32 mouse cellular contexts compared by ENCODE assay signal in genomic region chr11:97491640-97492039, GRCm38 (mm10). TPM values are rescaled to one million over a fixed set of nuclear protein-coding genes. Genes with fewer than 3 reads are reported as not detected.
DNase-seq lines count a peak whose midpoint lies in the region; ATAC-seq and TF ChIP-seq lines count a peak whose summit lies in the region.
"Had no signal": no experiment of that assay in that cellular context is flagged by ENCODE, and none has a peak within 500 bp of the region (broad histone marks: within the 10 kb centered on the region; RNA-seq: fewer than 3 reads in every experiment).

No protein-coding gene starts in this region.

- 0 out of 2 replicates have a peak, but pooled peaks have one; percentile 22 for TF ChIP-seq CTCF in intestine, postnatal 0 days (IDR thresholded peaks at IDR 0.05; ENCODE audit: low read depth)
- TF ChIP-seq CTCF in lung, embryonic 14.5 days (IDR thresholded peaks at IDR 0.05; ENCODE audit: low read depth): no peak

- no peak overlapping the region for H3K27ac ChIP-seq in heart, embryonic 11.5 days (ENCODE audit: low read depth, low read length)
- no peak overlapping the region for H3K27ac ChIP-seq in intestine, postnatal 0 days (ENCODE audit: low read depth, low read length)
- H3K27ac ChIP-seq in intestine, embryonic 16.5 days (ENCODE audit: low read length): no peak overlapping the region
- no peak overlapping the region for H3K27ac ChIP-seq in lung, embryonic 14.5 days (ENCODE audit: low read depth)
- H3K27ac ChIP-seq: embryonic facial prominence, embryonic 13.5 days; forebrain, embryonic 10.5 days; forebrain, embryonic 15.5 days; heart, embryonic 10.5 days; hindbrain, embryonic 13.5 days; liver, embryonic 13.5 days; lung, embryonic 15.5 days; midbrain, embryonic 12.5 days had no signal

- DNase-seq in heart, postnatal 25 days (ENCODE audit: low spot score): no peak
- no peak for DNase-seq in lung, embryonic 14.5 days
- no peak for DNase-seq in lung, adult 18-20 months
- peak; percentile 25 for DNase-seq in MN1 (ENCODE audit: low spot score)
- DNase-seq: adrenal gland, postnatal 14 days; cerebellum, adult 11 months; cerebellum, adult 9-11 months; gastrocnemius, postnatal 25 days; heart, adult 11 months; heart, postnatal 10 days; kidney, adult 9 months; kidney, postnatal 14 days; layer of hippocampus, adult 9-11 months; liver, embryonic 13.5 days; lung, postnatal 4 days; thymus, postnatal 4 days had no signal

- no peak overlapping the region for H3K4me2 ChIP-seq in heart, embryonic 11.5 days
- H3K4me2 ChIP-seq in intestine, postnatal 0 days (replicated peaks; ENCODE audit: low read depth): no peak overlapping the region
- no peak overlapping the region for H3K4me2 ChIP-seq in intestine, embryonic 16.5 days (ENCODE audit: low read depth, low read length)
- no peak overlapping the region for H3K4me2 ChIP-seq in lung, embryonic 14.5 days
- H3K4me2 ChIP-seq: embryonic facial prominence, embryonic 13.5 days; forebrain, embryonic 15.5 days; hindbrain, embryonic 13.5 days; liver, embryonic 13.5 days; lung, embryonic 15.5 days; midbrain, embryonic 12.5 days had no signal

- 0 out of 2 replicates have a peak, but pooled peaks have one; percentile 39 for ATAC-seq in heart, embryonic 11.5 days (replicated peaks; ENCODE audit: insufficient number of reproducible peaks, low FRiP score, low TSS enrichment)
- no peak for ATAC-seq in intestine, postnatal 0 days
- no peak for ATAC-seq in intestine, embryonic 16.5 days
- ATAC-seq in lung, embryonic 14.5 days (ENCODE audit: insufficient read depth): 0 out of 2 replicates have a peak, but pooled peaks have one; percentile 24
- ATAC-seq: forebrain, embryonic 15.5 days had no signal

- no peak overlapping the region for H3K9ac ChIP-seq in heart, embryonic 11.5 days (ENCODE audit: low read depth, low read length)
- no peak overlapping the region for H3K9ac ChIP-seq in intestine, postnatal 0 days (ENCODE audit: low read depth, low read length)
- H3K9ac ChIP-seq in intestine, embryonic 16.5 days (ENCODE audit: low read depth, low read length): no peak overlapping the region
- no peak overlapping the region for H3K9ac ChIP-seq in lung, embryonic 14.5 days
- H3K9ac ChIP-seq: forebrain, embryonic 15.5 days; hindbrain, embryonic 13.5 days; liver, embryonic 13.5 days; lung, embryonic 15.5 days; midbrain, embryonic 12.5 days had no signal

- H3K27me3 ChIP-seq in heart, embryonic 11.5 days (ENCODE audit: control insufficient read depth, insufficient read depth, low read length): no peaks in the 10 kb centered on the region
- H3K27me3 ChIP-seq in intestine, postnatal 0 days (replicated peaks; ENCODE audit: control insufficient read depth, insufficient read depth, low read length): no peaks in the 10 kb centered on the region
- H3K27me3 ChIP-seq in intestine, embryonic 16.5 days (replicated peaks; ENCODE audit: control insufficient read depth, insufficient read depth, low read length): no peaks in the 10 kb centered on the region
- H3K27me3 ChIP-seq in lung, embryonic 14.5 days (ENCODE audit: insufficient read depth, low read length): no peaks in the 10 kb centered on the region
- H3K27me3 ChIP-seq: embryonic facial prominence, embryonic 13.5 days; forebrain, embryonic 15.5 days; liver, embryonic 13.5 days; lung, embryonic 15.5 days; megakaryocyte, embryonic 14.5 days had no signal

- intact Hi-C loops in heart, postnatal 25 days (cut with DNase I): no loop called here

- H3K9me3 ChIP-seq in heart, embryonic 11.5 days (replicated peaks; ENCODE audit: control insufficient read depth, low read length): no peaks in the 10 kb centered on the region
- no peaks in the 10 kb centered on the region for H3K9me3 ChIP-seq in intestine, postnatal 0 days (ENCODE audit: control insufficient read depth)
- H3K9me3 ChIP-seq in intestine, embryonic 16.5 days (ENCODE audit: control insufficient read depth, low read length): no peaks in the 10 kb centered on the region
- no peaks in the 10 kb centered on the region for H3K9me3 ChIP-seq in lung, embryonic 14.5 days (ENCODE audit: low read depth, low read length)
- H3K9me3 ChIP-seq: embryonic facial prominence, embryonic 13.5 days; forebrain, embryonic 10.5 days; forebrain, embryonic 15.5 days; heart, embryonic 10.5 days; hindbrain, embryonic 13.5 days; liver, embryonic 13.5 days; lung, embryonic 15.5 days; megakaryocyte, embryonic 14.5 days; midbrain, embryonic 12.5 days had no signal

- peaks cover 37% of the 10 kb centered on the region for H3K36me3 ChIP-seq in heart, embryonic 11.5 days (ENCODE audit: control insufficient read depth, insufficient read depth, low read length)
- H3K36me3 ChIP-seq in intestine, postnatal 0 days (ENCODE audit: control insufficient read depth, insufficient read depth): peaks cover 38% of the 10 kb centered on the region
- peaks cover 10% of the 10 kb centered on the region for H3K36me3 ChIP-seq in intestine, embryonic 16.5 days (ENCODE audit: control insufficient read depth, insufficient read depth, low read length)
- H3K36me3 ChIP-seq in lung, embryonic 14.5 days (ENCODE audit: insufficient read depth): peaks cover 68% of the 10 kb centered on the region

- H3K4me3 ChIP-seq in heart, embryonic 11.5 days (ENCODE audit: low read depth, low read length): no peak overlapping the region
- H3K4me3 ChIP-seq in intestine, postnatal 0 days (ENCODE audit: low read depth, low read length): no peak overlapping the region
- no peak overlapping the region for H3K4me3 ChIP-seq in intestine, embryonic 16.5 days (ENCODE audit: low read length)
- no peak overlapping the region for H3K4me3 ChIP-seq in lung, embryonic 14.5 days (ENCODE audit: low read depth, low read length)
- H3K4me3 ChIP-seq: embryonic facial prominence, embryonic 13.5 days; forebrain, embryonic 10.5 days; forebrain, embryonic 15.5 days; heart, embryonic 10.5 days; hindbrain, embryonic 13.5 days; liver, embryonic 13.5 days; lung, embryonic 15.5 days; megakaryocyte, embryonic 14.5 days; midbrain, embryonic 12.5 days had no signal

- WGBS in heart, embryonic 11.5 days (ENCODE audit: insufficient replicate concordance): 86% methylated on average over 10 of the region's 10 CpGs
- WGBS in intestine, postnatal 0 days: 78% methylated on average over 10 of the region's 10 CpGs
- 75% methylated on average over 10 of the region's 10 CpGs for WGBS in intestine, embryonic 16.5 days
- 78% methylated on average over 10 of the region's 10 CpGs for WGBS in lung, embryonic 14.5 days

- no peaks in the 10 kb centered on the region for H3K4me1 ChIP-seq in heart, embryonic 11.5 days (ENCODE audit: control insufficient read depth, insufficient read depth, low read length)
- no peaks in the 10 kb centered on the region for H3K4me1 ChIP-seq in intestine, postnatal 0 days (replicated peaks; ENCODE audit: control insufficient read depth, insufficient read depth, low read length)
- H3K4me1 ChIP-seq in intestine, embryonic 16.5 days (ENCODE audit: control insufficient read depth, insufficient read depth, low read length): no peaks in the 10 kb centered on the region
- H3K4me1 ChIP-seq in lung, embryonic 14.5 days (ENCODE audit: insufficient read depth): no peaks in the 10 kb centered on the region
- H3K4me1 ChIP-seq: embryonic facial prominence, embryonic 13.5 days; forebrain, embryonic 15.5 days; liver, embryonic 13.5 days; lung, embryonic 15.5 days had no signal

RNA-seq across cellular contexts. Expression of gene 4933428G20Rik, which starts 8.5 kb away (rescaled TPM):
- polyA plus RNA-seq in heart, embryonic 11.5 days (2014; fragmentation: Nextera tagmentation; extraction: Ambion mirVana): 0.11 TPM in 1 of 2 replicates, not detected in the other
- total RNA-seq in heart, postnatal 25 days (2021): not detected
- polyA plus RNA-seq in intestine, postnatal 0 days (2015; fragmentation: Nextera tagmentation; extraction: Ambion mirVana): 0.10 and 0.21 TPM in 2 replicates
- polyA plus RNA-seq in intestine, embryonic 16.5 days (2015; fragmentation: Nextera tagmentation; extraction: Ambion mirVana): 0.18 and 0.45 TPM in 2 replicates
- 0.13 and 0.23 TPM in 2 replicates for polyA plus RNA-seq in lung, embryonic 14.5 days (2014; fragmentation: Nextera tagmentation; extraction: Ambion mirVana)
- total RNA-seq: adrenal gland, postnatal 14 days; common myeloid progenitor, adult 5-6 weeks; gastrocnemius, adult 18-20 months; gastrocnemius, postnatal 25 days; heart, postnatal 10 days; left cerebral cortex, postnatal 10 days; MEL; monocyte, adult 5-6 weeks had no signal

Comparison
In these comparisons a context has a peak if more than half of its experiments do, and no peak if none do; other contexts are left out.
1. ATAC-seq: peak in heart, embryonic 11.5 days (single experiment) and lung, embryonic 14.5 days (single experiment); none in intestine, postnatal 0 days (single experiment) and intestine, embryonic 16.5 days (single experiment).